Mouse (Mus musculus) liver, embryonic 12.5 days (tissue): ENCODE data around the gene Dlgap3. TPM values are rescaled to one million over a fixed set of nuclear protein-coding genes. Genes with fewer than 3 reads are reported as not detected.

ENCODE experiments used
- ATAC-seq: fragments of 200-750 bp; cut with Nextera tagmentation; 2 replicates; pipeline ENCODE4 v1.8.0; 2017; ENCODE audit warnings: moderate number of reproducible peaks, mild to moderate bottlenecking, moderate library complexity
- H3K27ac ChIP-seq: fragments of 300-500 bp; sonication (generic); 2 replicates; pipeline ENCODE4 v1.5.1; 2016; ENCODE audit warnings: mild to moderate bottlenecking
- H3K27me3 ChIP-seq: fragments of 300-500 bp; sonication (generic); replicated peaks from 2 replicates; pipeline ENCODE4 v1.6.1; 2016; ENCODE audit warnings: mild to moderate bottlenecking, moderate library complexity
- H3K36me3 ChIP-seq: fragments of 300-500 bp; sonication (generic); 2 replicates; pipeline ENCODE4 v1.6.1; 2016; ENCODE audit warnings: mild to moderate bottlenecking, moderate library complexity
- H3K4me1 ChIP-seq: fragments of 300-500 bp; sonication (generic); 2 replicates; pipeline ENCODE4 v1.6.1; 2016
- H3K4me2 ChIP-seq: fragments of 300-500 bp; sonication (generic); 2 replicates; pipeline ENCODE4 v1.6.1; 2016; ENCODE audit warnings: mild to moderate bottlenecking, moderate library complexity
- H3K4me3 ChIP-seq: fragments of 300-500 bp; sonication (generic); 2 replicates; pipeline ENCODE4 v1.5.1; 2016; ENCODE audit warnings: mild to moderate bottlenecking, moderate library complexity
- H3K9ac ChIP-seq: fragments of 300-500 bp; sonication (generic); 2 replicates; pipeline ENCODE4 v1.6.1; 2016; ENCODE audit warnings: mild to moderate bottlenecking, moderate library complexity
- H3K9me3 ChIP-seq: fragments of 300-500 bp; sonication (generic); replicated peaks from 2 replicates; pipeline ENCODE4 v1.6.1; 2016; ENCODE audit warnings: mild to moderate bottlenecking, moderate library complexity
- WGBS: fragments of 180-500 bp; shearing (Covaris S2); methylation state at CpG from one replicate; pipeline ENCODE4 v1.1.7; 2016; ENCODE audit not compliant: insufficient replicate concordance; 5-methylcytosine and 5-hydroxymethylcytosine counted together
- polyA plus RNA-seq: library from polyadenylated mRNA; unstranded; fragments of >200 nt; fragmentation: Nextera tagmentation; extraction: Ambion mirVana; gene quantifications from 2 replicates; pipeline ENCODE4 v1.2.1, GENCODE M21; 2016

Gene Dlgap3
- polyA plus RNA-seq, 1 experiment from 2014 or later, result 0.33 TPM

- Histone ChIP-seq H3K4me1 (no peaks in the 10 kb centered on the region), H3K4me3 (no peak overlapping the region), H3K9ac (no peak overlapping the region), H3K36me3 (no peaks in the 10 kb centered on the region), H3K4me2 (no peak overlapping the region), H3K27ac (no peak overlapping the region), H3K27me3 (peaks cover 29% of the 10 kb centered on the region), H3K9me3 (no peaks in the 10 kb centered on the region)
- WGBS, result 37% methylated on average over 9 of the region's 9 CpGs
- ATAC-seq, result no peak
Observed at GRCm38 (mm10) chr4:127178671-127179070, 9.7 kb downstream of the Dlgap3 start.

GRCm38 (mm10) chr4:127179469-127180449 is 10.8 kb downstream of the Dlgap3 start:
- no peaks in the 10 kb centered on the region for H3K36me3 ChIP-seq
- ATAC-seq, result no peak
- H3K4me2 ChIP-seq, result no peak overlapping the region

GRCm38 (mm10) chr4:127180450-127180840 is 11.4 kb downstream of the Dlgap3 start:
- 55% methylated on average over 3 of the region's 3 CpGs for WGBS
- Histone ChIP-seq H3K4me1 (no peaks in the 10 kb centered on the region), H3K9ac (no peak overlapping the region), H3K9me3 (no peaks in the 10 kb centered on the region), H3K27ac (no peak overlapping the region), H3K27me3 (peaks cover 29% of the 10 kb centered on the region), H3K4me3 (no peak overlapping the region), H3K36me3 (no peaks in the 10 kb centered on the region), H3K4me2 (no peak overlapping the region)
- ATAC-seq, result no peak

More at GRCm38 (mm10) chr4:127179469-127180449, 10.8 kb downstream of the Dlgap3 start:
- H3K4me1 ChIP-seq, result no peaks in the 10 kb centered on the region
- 13% methylated on average over 19 of the region's 19 CpGs for WGBS
- no peak overlapping the region for H3K4me3 ChIP-seq
- no peak overlapping the region for H3K27ac ChIP-seq
- peaks cover 29% of the 10 kb centered on the region for H3K27me3 ChIP-seq
- H3K9ac ChIP-seq, result no peak overlapping the region
- H3K9me3 ChIP-seq, result no peaks in the 10 kb centered on the region

- WGBS, result 68% methylated on average over 9 of the region's 9 CpGs
- no peaks in the 10 kb centered on the region for H3K36me3 ChIP-seq
- H3K9me3 ChIP-seq, result no peaks in the 10 kb centered on the region
- H3K4me1 ChIP-seq, result no peaks in the 10 kb centered on the region
- no peak for ATAC-seq
- H3K27me3 ChIP-seq, result peaks cover 29% of the 10 kb centered on the region
- H3K9ac ChIP-seq, result no peak overlapping the region
- H3K27ac ChIP-seq, result no peak overlapping the region
- H3K4me3 ChIP-seq, result no peak overlapping the region
- H3K4me2 ChIP-seq, result no peak overlapping the region
Observed at GRCm38 (mm10) chr4:127181010-127181409, 12.0 kb downstream of the Dlgap3 start.

GRCm38 (mm10) chr4:127183867-127184266 is 14.9 kb downstream of the Dlgap3 start:
- H3K9me3 ChIP-seq, result no peaks in the 10 kb centered on the region
- no peak overlapping the region for H3K9ac ChIP-seq
- 63% methylated on average over 5 of the region's 5 CpGs for WGBS
- no peak for ATAC-seq
- peaks cover 16% of the 10 kb centered on the region for H3K27me3 ChIP-seq
- no peak overlapping the region for H3K4me2 ChIP-seq
- H3K27ac ChIP-seq, result no peak overlapping the region
- H3K4me1 ChIP-seq, result no peaks in the 10 kb centered on the region
- H3K36me3 ChIP-seq, result no peaks in the 10 kb centered on the region
- H3K4me3 ChIP-seq, result no peak overlapping the region

GRCm38 (mm10) chr4:127190921-127191320 is 21.9 kb downstream of the Dlgap3 start:
- Histone ChIP-seq H3K9me3 (no peaks in the 10 kb centered on the region), H3K27ac (no peak overlapping the region), H3K4me2 (no peak overlapping the region), H3K27me3 (no peaks in the 10 kb centered on the region; the same call in 1 of the 2 replicates), H3K9ac (no peak overlapping the region), H3K4me3 (no peak overlapping the region), H3K36me3 (no peaks in the 10 kb centered on the region), H3K4me1 (no peaks in the 10 kb centered on the region)
- no peak for ATAC-seq
- 63% methylated on average over 6 of the region's 6 CpGs for WGBS

- H3K9ac ChIP-seq, result no peak overlapping the region
- no peaks in the 10 kb centered on the region; the same call in 1 of the 2 replicates for H3K27me3 ChIP-seq
- H3K9me3 ChIP-seq, result no peaks in the 10 kb centered on the region
- ATAC-seq, result no peak
- H3K4me1 ChIP-seq, result no peaks in the 10 kb centered on the region
- no peaks in the 10 kb centered on the region for H3K36me3 ChIP-seq
- H3K4me2 ChIP-seq, result no peak overlapping the region
- WGBS, result 60% methylated on average over 8 of the region's 8 CpGs
- H3K4me3 ChIP-seq, result no peak overlapping the region
- no peak overlapping the region for H3K27ac ChIP-seq
Observed at GRCm38 (mm10) chr4:127192704-127193103, 23.7 kb downstream of the Dlgap3 start.

GRCm38 (mm10) chr4:127193378-127194155 is 24.6 kb downstream of the Dlgap3 start:
- Histone ChIP-seq H3K4me1 (no peaks in the 10 kb centered on the region), H3K4me3 (no peak overlapping the region), H3K27me3 (no peaks in the 10 kb centered on the region; the same call in 1 of the 2 replicates), H3K9ac (no peak overlapping the region), H3K36me3 (no peaks in the 10 kb centered on the region), H3K27ac (no peak overlapping the region), H3K9me3 (no peaks in the 10 kb centered on the region), H3K4me2 (no peak overlapping the region)
- WGBS, result 53% methylated on average over 14 of the region's 14 CpGs
- no peak for ATAC-seq

GRCm38 (mm10) chr4:127194477-127195269 is 25.7 kb downstream of the Dlgap3 start:
- no peak overlapping the region for H3K27ac ChIP-seq
- no peak for ATAC-seq
- WGBS, result 78% methylated on average over 25 of the region's 25 CpGs
- no peaks in the 10 kb centered on the region for H3K36me3 ChIP-seq
- H3K4me3 ChIP-seq, result no peak overlapping the region
- no peaks in the 10 kb centered on the region for H3K9me3 ChIP-seq
- no peak overlapping the region for H3K9ac ChIP-seq
- peaks cover 10% of the 10 kb centered on the region; the same call in 1 of the 2 replicates for H3K27me3 ChIP-seq
- H3K4me2 ChIP-seq, result no peak overlapping the region
- H3K4me1 ChIP-seq, result no peaks in the 10 kb centered on the region

- ATAC-seq, result no peak
- Histone ChIP-seq H3K4me3 (no peak overlapping the region), H3K9me3 (no peaks in the 10 kb centered on the region), H3K36me3 (no peaks in the 10 kb centered on the region), H3K27ac (no peak overlapping the region), H3K4me1 (no peaks in the 10 kb centered on the region), H3K27me3 (peaks cover 10% of the 10 kb centered on the region; the same call in 1 of the 2 replicates), H3K9ac (no peak overlapping the region), H3K4me2 (no peak overlapping the region)
- 30% methylated on average over 6 of the region's 6 CpGs for WGBS
Observed at GRCm38 (mm10) chr4:127198609-127199008, 29.6 kb downstream of the Dlgap3 start.

GRCm38 (mm10) chr4:127199406-127199805 is 30.4 kb downstream of the Dlgap3 start:
- 48% methylated on average over 12 of the region's 12 CpGs for WGBS
- H3K4me1 ChIP-seq, result no peaks in the 10 kb centered on the region
- H3K9ac ChIP-seq, result no peak overlapping the region
- H3K27me3 ChIP-seq, result peaks cover 10% of the 10 kb centered on the region; the same call in 1 of the 2 replicates
- no peak overlapping the region for H3K27ac ChIP-seq
- H3K4me3 ChIP-seq, result no peak overlapping the region
- H3K4me2 ChIP-seq, result no peak overlapping the region
- no peaks in the 10 kb centered on the region for H3K9me3 ChIP-seq
- ATAC-seq, result no peak
- H3K36me3 ChIP-seq, result no peaks in the 10 kb centered on the region
